Comparison of ENCODE assay signal across 8 mouse cellular contexts in the genomic region with DNA sequence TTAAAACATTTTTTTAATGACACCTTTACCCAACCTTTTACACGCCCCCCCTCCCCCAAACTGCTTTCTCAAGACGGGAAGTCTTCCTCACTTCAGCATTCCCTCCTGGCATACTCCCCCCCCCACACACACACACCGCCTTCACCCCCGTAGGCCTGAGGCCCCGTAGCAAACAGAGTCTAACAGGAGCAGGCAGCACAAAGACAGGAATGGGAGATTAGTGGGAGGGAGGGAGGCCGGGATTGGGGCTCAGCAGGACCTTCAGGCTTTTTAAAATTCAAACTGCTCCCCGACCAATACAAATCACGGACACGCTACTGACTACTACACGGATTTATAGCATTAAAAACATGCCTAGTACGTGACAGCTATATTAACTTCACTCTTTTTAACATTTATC. TPM values are rescaled to one million over a fixed set of nuclear protein-coding genes. Genes with fewer than 3 reads are reported as not detected.
DNase-seq lines count a peak whose midpoint lies in the region; ATAC-seq and TF ChIP-seq lines count a peak whose summit lies in the region.

No protein-coding gene starts in this region.

- DNase-seq in lung, embryonic 14.5 days: peak; percentile 45
- no peak for DNase-seq in lung, postnatal 25 days (ENCODE audit: low spot score)
- DNase-seq in kidney, postnatal 4 days: peak; percentile 18 to 53
- peak; percentile 63 for DNase-seq in neural tube, embryonic 11.5 days (ENCODE audit: low spot score)
- no peak for DNase-seq in gastrocnemius, adult 8-10 months (ENCODE audit: low spot score in 2 of 2)
- DNase-seq in layer of hippocampus, adult 8-10 months (ENCODE audit: low spot score in 2 of 2): no peak

- no peak for TF ChIP-seq CTCF in lung, embryonic 14.5 days (IDR thresholded peaks at IDR 0.05; ENCODE audit: low read depth)

- peak overlapping the region; percentile 26; the same call in 1 of the 2 replicates for H3K27ac ChIP-seq in lung, embryonic 14.5 days (ENCODE audit: low read depth)
- peak overlapping the region; percentile 58 for H3K27ac ChIP-seq in brown adipose tissue, adult 24 weeks (replicated peaks; ENCODE audit: low read depth, low read length)
- peak overlapping the region; percentile 99 for H3K27ac ChIP-seq in heart, embryonic 15.5 days
- no peak overlapping the region for H3K27ac ChIP-seq in neural tube, embryonic 11.5 days (ENCODE audit: low read depth, low read length)

- WGBS in lung, embryonic 14.5 days: under 1% methylated on average over 11 of the region's 11 CpGs
- WGBS in heart, embryonic 15.5 days: 3% methylated on average over 11 of the region's 11 CpGs
- 1% methylated on average over 11 of the region's 11 CpGs for WGBS in neural tube, embryonic 11.5 days

- H3K9ac ChIP-seq in lung, embryonic 14.5 days: peak overlapping the region; percentile 99
- peak overlapping the region; percentile 100 for H3K9ac ChIP-seq in heart, embryonic 15.5 days
- peak overlapping the region; percentile 48; the same call in 1 of the 2 replicates for H3K9ac ChIP-seq in neural tube, embryonic 11.5 days (ENCODE audit: low read length)

- peak overlapping the region; percentile 88 for H3K4me2 ChIP-seq in lung, embryonic 14.5 days
- peak overlapping the region; percentile 79 for H3K4me2 ChIP-seq in heart, embryonic 15.5 days
- peak overlapping the region; percentile 73 for H3K4me2 ChIP-seq in neural tube, embryonic 11.5 days (ENCODE audit: low read depth)

- no peaks in the 10 kb centered on the region for H3K9me3 ChIP-seq in lung, embryonic 14.5 days (ENCODE audit: low read depth, low read length)
- H3K9me3 ChIP-seq in heart, embryonic 15.5 days (replicated peaks): no peaks in the 10 kb centered on the region
- H3K9me3 ChIP-seq in neural tube, embryonic 11.5 days (ENCODE audit: control insufficient read depth, low read length): no peaks in the 10 kb centered on the region

- no peaks in the 10 kb centered on the region for H3K36me3 ChIP-seq in lung, embryonic 14.5 days (ENCODE audit: insufficient read depth)
- no peaks in the 10 kb centered on the region for H3K36me3 ChIP-seq in heart, embryonic 15.5 days
- no peaks in the 10 kb centered on the region for H3K36me3 ChIP-seq in neural tube, embryonic 11.5 days (ENCODE audit: control insufficient read depth, insufficient read depth, low read length)

- ATAC-seq in lung, embryonic 14.5 days (ENCODE audit: insufficient read depth): no peak
- no peak for ATAC-seq in heart, embryonic 15.5 days (replicated peaks; ENCODE audit: insufficient number of reproducible peaks, insufficient read depth, low FRiP score, low read depth)
- ATAC-seq in neural tube, embryonic 11.5 days (ENCODE audit: insufficient read depth, low FRiP score, low TSS enrichment): peak; percentile 29; the same call in 1 of the 2 replicates

- H3K4me3 ChIP-seq in lung, embryonic 14.5 days (ENCODE audit: low read depth, low read length): peak overlapping the region; percentile 92
- H3K4me3 ChIP-seq in brown adipose tissue, adult 24 weeks (ENCODE audit: insufficient read depth, low read depth, low read length): peak overlapping the region; percentile 57
- H3K4me3 ChIP-seq in heart, embryonic 15.5 days: peak overlapping the region; percentile 100
- peak overlapping the region; percentile 95 for H3K4me3 ChIP-seq in neural tube, embryonic 11.5 days (ENCODE audit: low read depth, low read length)

- no peaks in the 10 kb centered on the region for H3K27me3 ChIP-seq in lung, embryonic 14.5 days (ENCODE audit: insufficient read depth, low read length)
- no peaks in the 10 kb centered on the region for H3K27me3 ChIP-seq in heart, embryonic 15.5 days
- H3K27me3 ChIP-seq in neural tube, embryonic 11.5 days (ENCODE audit: control insufficient read depth, insufficient read depth, low read length): no peaks in the 10 kb centered on the region

- H3K4me1 ChIP-seq in lung, embryonic 14.5 days (ENCODE audit: insufficient read depth): no peaks in the 10 kb centered on the region; the same call in 1 of the 2 replicates
- H3K4me1 ChIP-seq in brown adipose tissue, adult 24 weeks (ENCODE audit: control insufficient read depth, insufficient read depth, insufficient read length, low read length): peaks cover 4% of the 10 kb centered on the region
- peaks cover 8% of the 10 kb centered on the region for H3K4me1 ChIP-seq in heart, embryonic 15.5 days (replicated peaks)
- peaks cover 3% of the 10 kb centered on the region; the same call in 1 of the 2 replicates for H3K4me1 ChIP-seq in neural tube, embryonic 11.5 days (ENCODE audit: control insufficient read depth, insufficient read depth, low read length)

RNA-seq across cellular contexts. Expression of gene Nipbl, which starts 2.1 kb away (rescaled TPM):
- 22.8 and 23.3 TPM in 2 replicates for polyA plus RNA-seq in lung, embryonic 14.5 days (2014; fragmentation: Nextera tagmentation; extraction: Ambion mirVana)
- polyA plus RNA-seq in brown adipose tissue, adult 24 weeks (2012; ENCODE audit: insufficient read depth, insufficient read length, missing spikeins): 13.6 and 15.4 TPM in 2 replicates
- 9.8 and 11.0 TPM in 2 replicates for polyA plus RNA-seq in heart, embryonic 15.5 days (2015; fragmentation: Nextera tagmentation; extraction: Ambion mirVana)
- 24.1 and 24.3 TPM in 2 replicates for polyA plus RNA-seq in neural tube, embryonic 11.5 days (2014; fragmentation: Nextera tagmentation; extraction: Ambion mirVana)
- total RNA-seq in gastrocnemius, adult 8-10 months (2022): 10 to 100 TPM; 19.7 to 23.1 (median 21.4) TPM
- 10 to 100 TPM; 29.5 to 37.3 (median 33.6) TPM for total RNA-seq in layer of hippocampus, adult 8-10 months (2022)

Comparison
In these comparisons a context has a peak if more than half of its experiments do, and no peak if none do; other contexts are left out.
1. DNase-seq: peak in lung, embryonic 14.5 days (single experiment), kidney, postnatal 4 days (2 of 2) and neural tube, embryonic 11.5 days (single experiment); none in lung, postnatal 25 days (single experiment), gastrocnemius, adult 8-10 months (0 of 2) and layer of hippocampus, adult 8-10 months (0 of 2).
2. H3K9ac ChIP-seq: peak in every context shown above with its lines; median percentile 100 in heart, embryonic 15.5 days; 99 in lung, embryonic 14.5 days; 48 in neural tube, embryonic 11.5 days.
3. Peak in every context shown above with its lines, with median percentiles within 50 percentile points of each other: H3K4me2 ChIP-seq and H3K4me3 ChIP-seq.